Mouse (Mus musculus) hindbrain, embryonic 10.5 days (tissue): ENCODE measurements at regions not wholly inside any gene's neighbourhood (a gene's known extent, or its start where the extent isn't known, plus 50 kb on each side); places are given as distances from the start of the nearest gene placed in this dataset.

Experiments
- DNase-seq: peaks from one replicate; pipeline ENCODE4 v3.0.0-alpha.2; 2017; ENCODE audit warnings: low spot score
- H3K27ac ChIP-seq: fragments of 300-500 bp; sonication (generic); 2 replicates; pipeline ENCODE4 v1.5.1; 2016; ENCODE audit warnings: mild to moderate bottlenecking, moderate library complexity
- H3K27me3 ChIP-seq: fragments of 300-500 bp; sonication (generic); 2 replicates; pipeline ENCODE4 v1.6.1; 2016; ENCODE audit warnings: mild to moderate bottlenecking; ENCODE audit not compliant: poor library complexity, insufficient read depth, severe bottlenecking
- H3K36me3 ChIP-seq: fragments of 300-500 bp; sonication (generic); 2 replicates; pipeline ENCODE4 v1.6.1; 2016; ENCODE audit warnings: mild to moderate bottlenecking, moderate library complexity
- H3K4me1 ChIP-seq: fragments of 300-500 bp; sonication (generic); replicated peaks from 2 replicates; pipeline ENCODE4 v1.6.1; 2016; ENCODE audit warnings: mild to moderate bottlenecking
- H3K4me3 ChIP-seq: fragments of 300-500 bp; sonication (generic); 2 replicates; pipeline ENCODE4 v1.5.1; 2016; ENCODE audit warnings: mild to moderate bottlenecking, moderate library complexity
- H3K9me3 ChIP-seq: fragments of 300-500 bp; sonication (generic); 2 replicates; pipeline ENCODE4 v1.6.1; 2016; ENCODE audit warnings: mild to moderate bottlenecking, moderate library complexity
- WGBS: fragments of 180-500 bp; shearing (Covaris S2); methylation state at CpG from one replicate; pipeline ENCODE4 v1.1.7; 2016; 5-methylcytosine and 5-hydroxymethylcytosine counted together

GRCm38 (mm10) chr10:96757311-96757710 is 140.5 kb downstream of the Btg1 start:
- H3K9me3 ChIP-seq: no peaks in the 10 kb centered on the region
- H3K27me3 ChIP-seq: no peaks in the 10 kb centered on the region
- DNase-seq: no peak
- H3K36me3 ChIP-seq: no peaks in the 10 kb centered on the region
- no peak overlapping the region for H3K4me3 ChIP-seq
- peaks cover 43% of the 10 kb centered on the region for H3K4me1 ChIP-seq
- WGBS: 82% methylated on average over 1 of the region's 1 CpGs
- peak overlapping the region; percentile 35 for H3K27ac ChIP-seq

- no peaks in the 10 kb centered on the region for H3K27me3 ChIP-seq
- H3K4me3 ChIP-seq: no peak overlapping the region
- DNase-seq: no peak
- no peak overlapping the region for H3K27ac ChIP-seq
- H3K4me1 ChIP-seq: peaks cover 2% of the 10 kb centered on the region
- H3K36me3 ChIP-seq: no peaks in the 10 kb centered on the region
- 94% methylated on average over 8 of the region's 8 CpGs for WGBS
- H3K9me3 ChIP-seq: no peaks in the 10 kb centered on the region
These were observed 144.8 kb downstream of the Btg1 start for GRCm38 (mm10) chr10:96761601-96762000.

DNA sequence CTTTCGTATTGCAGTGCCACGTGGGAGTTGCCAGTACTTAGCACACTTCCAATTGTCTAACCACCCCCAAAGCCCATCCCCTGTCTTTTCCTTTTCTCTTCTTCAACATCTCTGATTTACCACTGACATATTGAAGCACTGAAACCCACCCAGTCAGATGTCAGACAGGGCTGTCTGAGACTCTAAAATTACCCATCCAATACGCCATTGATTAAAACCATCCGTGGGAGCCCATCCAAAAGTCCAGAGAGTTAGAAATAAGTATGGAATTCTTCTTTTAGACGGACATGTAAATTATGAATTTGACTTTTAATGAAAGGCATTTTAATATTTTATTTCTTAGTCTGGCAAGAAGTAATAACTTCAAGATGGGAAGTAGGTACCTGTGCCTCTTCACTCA is 148.8 kb downstream of the Btg1 start:
- no peak for DNase-seq
- no peaks in the 10 kb centered on the region for H3K9me3 ChIP-seq
- H3K27me3 ChIP-seq: no peaks in the 10 kb centered on the region
- no peaks in the 10 kb centered on the region for H3K4me1 ChIP-seq
- no peak overlapping the region for H3K27ac ChIP-seq
- no peaks in the 10 kb centered on the region for H3K36me3 ChIP-seq
- no peak overlapping the region for H3K4me3 ChIP-seq
- WGBS: 89% methylated on average over 5 of the region's 5 CpGs

GRCm38 (mm10) chr10:96778220-96778619 is 161.4 kb downstream of the Btg1 start:
- Histone ChIP-seq H3K4me3 (no peak overlapping the region), H3K27ac (no peak overlapping the region), H3K36me3 (no peaks in the 10 kb centered on the region), H3K9me3 (no peaks in the 10 kb centered on the region), H3K27me3 (no peaks in the 10 kb centered on the region), H3K4me1 (no peaks in the 10 kb centered on the region)
- 92% methylated on average over 1 of the region's 1 CpGs for WGBS
- no peak for DNase-seq

- WGBS: 89% methylated on average over 5 of the region's 5 CpGs
- no peak overlapping the region for H3K4me3 ChIP-seq
These were observed 167.2 kb downstream of the Btg1 start for GRCm38 (mm10) chr10:96783966-96784365.

GRCm38 (mm10) chr10:96786903-96787571 is 170.2 kb downstream of the Btg1 start:
- DNase-seq: no peak
- Histone ChIP-seq H3K4me1 (no peaks in the 10 kb centered on the region), H3K36me3 (no peaks in the 10 kb centered on the region), H3K27me3 (no peaks in the 10 kb centered on the region), H3K9me3 (no peaks in the 10 kb centered on the region), H3K4me3 (no peak overlapping the region), H3K27ac (no peak overlapping the region)
- WGBS: 85% methylated on average over 8 of the region's 8 CpGs

More at GRCm38 (mm10) chr10:96783966-96784365, 167.2 kb downstream of the Btg1 start:
- Histone ChIP-seq H3K27me3 (no peaks in the 10 kb centered on the region), H3K4me1 (no peaks in the 10 kb centered on the region), H3K36me3 (no peaks in the 10 kb centered on the region), H3K9me3 (no peaks in the 10 kb centered on the region), H3K27ac (no peak overlapping the region)
- no peak for DNase-seq

DNA sequence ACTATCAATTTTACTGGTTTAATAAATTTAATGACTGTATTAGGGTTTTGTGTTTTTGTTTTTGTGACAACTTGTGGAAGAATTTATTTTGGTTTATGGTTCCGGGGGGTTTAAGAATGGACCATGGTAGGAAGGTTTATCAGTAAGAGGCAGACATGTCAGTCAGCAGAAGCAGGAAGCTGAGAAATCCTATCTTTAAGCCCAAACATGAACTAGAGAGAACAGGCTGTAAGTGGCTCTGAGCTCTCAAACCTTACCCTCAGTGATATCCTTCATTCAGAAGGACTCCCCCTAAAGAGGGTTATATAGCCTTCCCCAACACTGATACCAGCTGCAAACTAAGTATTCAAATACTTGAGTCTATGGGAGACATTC is 170.8 kb downstream of the Btg1 start:
- no peaks in the 10 kb centered on the region for H3K27me3 ChIP-seq
- H3K27ac ChIP-seq: no peak overlapping the region
- no peak for DNase-seq
- WGBS: 81% methylated on average over 1 of the region's 1 CpGs
- no peaks in the 10 kb centered on the region for H3K9me3 ChIP-seq
- H3K4me1 ChIP-seq: no peaks in the 10 kb centered on the region
- H3K4me3 ChIP-seq: no peak overlapping the region
- H3K36me3 ChIP-seq: no peaks in the 10 kb centered on the region

DNA sequence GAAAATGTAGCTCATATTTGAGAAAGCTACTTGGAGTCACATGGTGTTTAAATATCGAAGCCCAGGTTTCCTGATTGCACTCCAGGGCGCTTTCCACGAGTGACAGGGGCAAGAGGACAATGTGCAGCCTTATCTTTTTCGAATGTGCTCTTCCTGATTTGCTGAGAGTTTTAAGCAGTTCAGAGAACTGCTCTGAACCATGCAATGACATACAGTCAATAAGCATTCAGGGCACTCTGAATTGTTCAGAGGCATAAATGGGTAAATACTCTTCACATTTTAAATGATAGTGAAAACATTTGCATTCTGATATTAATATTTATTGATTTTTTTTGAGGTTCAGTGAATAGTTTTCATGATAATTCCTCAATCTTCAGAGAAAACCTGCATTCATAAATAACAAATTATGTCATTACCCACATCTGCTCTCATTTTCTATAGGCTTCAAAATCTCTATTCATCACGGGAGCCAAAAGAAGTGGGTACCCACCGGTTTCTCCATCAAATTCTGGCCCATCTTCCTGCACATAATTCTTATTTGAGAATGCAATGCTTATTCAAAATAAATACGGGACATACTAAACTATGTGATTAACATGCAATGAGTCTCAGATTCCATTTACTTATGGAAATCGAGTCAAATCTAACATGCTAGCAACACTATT is 171.7 kb downstream of the Btg1 start:
- H3K4me1 ChIP-seq: no peaks in the 10 kb centered on the region
- H3K4me3 ChIP-seq: no peak overlapping the region
- H3K27me3 ChIP-seq: no peaks in the 10 kb centered on the region
- 88% methylated on average over 8 of the region's 8 CpGs for WGBS
- no peaks in the 10 kb centered on the region for H3K9me3 ChIP-seq
- no peaks in the 10 kb centered on the region for H3K36me3 ChIP-seq
- H3K27ac ChIP-seq: no peak overlapping the region
- no peak for DNase-seq

- H3K27me3 ChIP-seq: no peaks in the 10 kb centered on the region
- H3K36me3 ChIP-seq: no peaks in the 10 kb centered on the region
- no peaks in the 10 kb centered on the region for H3K9me3 ChIP-seq
- no peak overlapping the region for H3K27ac ChIP-seq
- WGBS: 82% methylated on average over 6 of the region's 6 CpGs
- no peak overlapping the region for H3K4me3 ChIP-seq
- no peak for DNase-seq
- no peaks in the 10 kb centered on the region for H3K4me1 ChIP-seq
These were observed 180.3 kb downstream of the Btg1 start for GRCm38 (mm10) chr10:96797116-96797515.

- Histone ChIP-seq H3K4me1 (no peaks in the 10 kb centered on the region), H3K27me3 (no peaks in the 10 kb centered on the region), H3K36me3 (no peaks in the 10 kb centered on the region), H3K4me3 (no peak overlapping the region), H3K9me3 (no peaks in the 10 kb centered on the region), H3K27ac (no peak overlapping the region)
- WGBS: 84% methylated on average over 3 of the region's 3 CpGs
- DNase-seq: no peak
These were observed 184.0 kb downstream of the Btg1 start for GRCm38 (mm10) chr10:96800801-96801200.

- DNase-seq: no peak
- Histone ChIP-seq H3K36me3 (no peaks in the 10 kb centered on the region), H3K9me3 (no peaks in the 10 kb centered on the region), H3K27ac (no peak overlapping the region), H3K4me3 (no peak overlapping the region), H3K27me3 (no peaks in the 10 kb centered on the region), H3K4me1 (0 out of 2 replicates have a peak, but pooled peaks cover 5% of the 10 kb centered on the region)
- WGBS: 49% methylated on average over 7 of the region's 7 CpGs
These were observed 187.4 kb downstream of the Btg1 start for GRCm38 (mm10) chr10:96804030-96804784.

GRCm38 (mm10) chr10:96806579-96806978 is 189.8 kb downstream of the Btg1 start:
- Histone ChIP-seq H3K4me3 (no peak overlapping the region), H3K27me3 (no peaks in the 10 kb centered on the region), H3K4me1 (0 out of 2 replicates have a peak, but pooled peaks cover 5% of the 10 kb centered on the region), H3K9me3 (no peaks in the 10 kb centered on the region), H3K27ac (no peak overlapping the region), H3K36me3 (no peaks in the 10 kb centered on the region)
- WGBS: 65% methylated on average over 7 of the region's 7 CpGs
- DNase-seq: no peak

DNA sequence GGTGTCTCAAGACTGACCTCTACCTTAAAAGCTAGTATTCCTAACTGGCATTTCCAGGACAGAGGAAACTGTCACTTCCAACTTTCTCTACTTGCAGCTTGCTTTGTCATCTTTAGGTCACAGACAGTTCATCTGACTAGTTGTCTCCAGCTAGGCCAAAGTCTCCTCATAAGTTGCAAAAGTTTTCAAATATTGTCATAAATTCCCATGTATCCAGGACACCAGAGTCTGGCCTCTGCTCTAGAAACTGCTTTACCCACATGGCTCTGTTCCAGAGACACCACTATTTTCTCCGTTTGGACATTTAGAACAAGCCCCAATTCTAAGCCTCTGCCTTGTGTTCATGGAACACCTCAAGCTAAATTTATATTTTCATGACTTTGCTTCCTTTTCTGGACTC is 205.0 kb downstream of the Btg1 start:
- 89% methylated on average over 1 of the region's 1 CpGs for WGBS

More for the DNA sequence above, 205.0 kb downstream of the Btg1 start:
- Histone ChIP-seq H3K27me3 (no peaks in the 10 kb centered on the region), H3K4me1 (peaks cover 5% of the 10 kb centered on the region; the same call in 1 of the 2 replicates), H3K4me3 (no peak overlapping the region), H3K9me3 (no peaks in the 10 kb centered on the region), H3K36me3 (no peaks in the 10 kb centered on the region), H3K27ac (no peak overlapping the region)
- DNase-seq: no peak
